Mouse (Mus musculus) c-Kit-positive CD71-negative TER-119-negative erythroid progenitor cells, embryonic 14.5 days (primary cell): ENCODE results near the gene Casz1.

ENCODE experiments used
- DNase-seq: peaks from one replicate; pipeline ENCODE4 v3.0.0-alpha.2; 2013; ENCODE audit warnings: low read depth

The Casz1 gene

DNA sequence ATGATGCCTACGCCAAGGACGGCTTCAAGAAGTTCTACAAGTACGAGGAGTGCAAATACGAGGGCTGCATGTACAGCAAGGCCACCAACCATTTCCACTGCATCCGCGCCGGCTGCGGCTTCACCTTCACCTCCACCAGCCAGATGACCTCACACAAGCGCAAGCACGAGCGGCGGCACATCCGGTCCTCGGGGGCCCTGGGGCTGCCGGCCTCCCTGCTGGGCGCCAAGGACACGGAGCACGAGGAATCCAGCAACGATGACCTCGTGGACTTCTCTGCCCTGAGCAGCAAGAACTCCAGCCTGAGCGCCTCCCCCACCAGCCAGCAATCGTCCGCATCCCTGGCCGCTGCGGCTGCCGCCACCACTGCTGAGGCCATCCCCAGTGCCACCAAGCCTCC, 134.3 kb downstream of the Casz1 start:
- no peak for DNase-seq

DNA sequence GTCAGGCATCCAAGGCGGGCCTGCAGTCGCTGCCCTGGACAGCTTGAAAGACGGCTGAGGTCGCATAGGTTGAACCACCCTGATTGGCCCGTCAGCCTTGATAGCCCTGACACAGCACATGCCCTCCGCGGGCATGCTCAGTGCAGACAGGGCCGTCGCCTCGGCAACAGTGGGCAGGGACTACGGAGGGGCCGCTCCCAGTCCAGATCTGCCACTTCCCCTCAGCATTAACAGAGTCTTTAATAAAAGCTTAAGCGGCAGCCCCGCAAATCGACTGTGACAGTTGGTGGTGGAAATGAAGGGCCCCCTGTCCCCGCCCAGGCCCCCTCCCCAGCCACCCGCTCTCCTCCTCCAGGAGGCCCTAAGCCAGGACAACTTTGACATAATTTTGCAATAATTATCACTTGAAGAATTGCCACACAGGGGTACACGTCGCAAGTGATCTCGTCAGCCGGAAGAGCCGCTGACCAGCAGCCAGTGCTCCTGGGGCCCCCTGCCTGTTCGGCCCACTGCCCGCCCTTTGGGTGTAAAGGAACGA, 136.5 kb downstream of the Casz1 start:
- DNase-seq = peak; percentile 59

DNA sequence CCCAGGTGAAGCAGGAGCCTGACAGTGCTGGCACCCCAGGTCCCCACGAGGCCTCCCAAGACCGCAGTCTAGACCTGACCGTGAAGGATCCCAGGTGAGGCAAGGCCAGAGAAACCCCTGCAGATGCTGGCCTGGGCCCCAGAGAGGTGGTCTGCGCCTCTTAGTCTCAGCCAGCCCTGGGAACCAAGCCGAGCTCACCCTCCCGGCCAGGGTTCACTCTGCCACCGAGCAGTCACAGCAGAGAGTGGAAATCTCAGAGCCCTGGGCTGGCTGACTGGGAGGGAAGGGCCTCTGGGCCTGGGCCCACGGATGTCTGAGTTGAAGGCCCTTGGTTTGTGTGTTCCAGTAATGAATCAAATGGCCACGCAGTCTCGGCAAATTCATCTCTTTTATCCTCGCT, 137.1 kb downstream of the Casz1 start:
- DNase-seq = no peak

DNA sequence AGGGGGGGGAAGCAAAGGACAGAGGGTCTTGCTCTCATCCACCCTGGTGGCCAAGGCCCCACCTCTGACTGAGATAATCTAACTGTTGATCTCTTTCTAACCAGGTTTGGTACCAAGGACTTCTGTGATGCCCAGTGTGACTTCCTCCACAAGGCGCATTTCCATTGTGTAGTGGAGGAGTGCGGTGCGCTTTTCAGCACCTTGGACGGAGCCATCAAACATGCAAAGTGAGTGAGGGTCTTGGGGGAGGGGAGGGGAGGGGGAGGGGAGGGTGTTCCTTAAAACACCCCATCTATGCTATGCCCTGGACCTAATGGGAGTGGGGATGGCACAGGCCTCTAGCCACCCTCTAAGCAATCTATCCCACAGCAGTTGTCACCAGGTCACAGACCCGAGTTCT, 138.9 kb downstream of the Casz1 start:
- DNase-seq = no peak

DNA sequence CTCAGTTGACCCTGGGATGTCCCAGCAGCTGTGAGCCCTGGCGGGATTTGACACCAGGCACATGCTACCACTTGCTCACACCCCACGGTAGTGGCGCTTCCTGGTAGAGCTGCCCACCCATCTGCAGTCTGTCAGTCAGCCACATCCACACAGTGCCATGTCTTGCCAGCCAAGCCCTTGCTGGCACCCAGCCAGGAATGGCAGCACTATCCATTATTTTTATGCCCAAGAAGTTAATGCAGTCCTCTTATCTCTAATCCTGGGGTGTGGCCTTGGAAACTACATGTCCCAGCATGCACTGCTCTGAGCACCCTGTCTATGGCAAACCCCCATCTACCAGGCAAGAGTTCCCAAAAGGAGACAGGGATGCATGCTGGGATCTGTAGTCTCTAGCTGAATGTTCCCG, 141.2 kb downstream of the Casz1 start:
- no peak for DNase-seq

DNA sequence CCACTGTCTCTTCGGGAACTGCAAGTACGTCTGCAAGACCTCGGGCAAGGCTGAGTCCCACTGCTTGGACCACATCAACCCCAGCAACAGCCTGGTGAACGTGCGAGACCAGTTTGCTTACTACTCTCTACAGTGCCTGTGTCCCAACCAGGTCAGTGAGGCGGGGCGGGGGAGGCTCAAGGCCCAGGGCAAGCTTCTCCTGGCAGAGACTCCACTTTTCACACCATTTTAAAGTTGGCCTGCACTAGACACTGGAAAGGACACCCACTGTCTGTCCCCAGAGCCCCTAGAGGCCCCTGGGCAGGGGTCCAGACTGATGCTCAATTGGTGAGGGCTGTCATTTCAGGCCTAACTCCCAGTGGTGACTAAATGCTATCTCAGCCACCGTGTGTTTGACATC, 141.8 kb downstream of the Casz1 start:
- DNase-seq = no peak

DNA sequence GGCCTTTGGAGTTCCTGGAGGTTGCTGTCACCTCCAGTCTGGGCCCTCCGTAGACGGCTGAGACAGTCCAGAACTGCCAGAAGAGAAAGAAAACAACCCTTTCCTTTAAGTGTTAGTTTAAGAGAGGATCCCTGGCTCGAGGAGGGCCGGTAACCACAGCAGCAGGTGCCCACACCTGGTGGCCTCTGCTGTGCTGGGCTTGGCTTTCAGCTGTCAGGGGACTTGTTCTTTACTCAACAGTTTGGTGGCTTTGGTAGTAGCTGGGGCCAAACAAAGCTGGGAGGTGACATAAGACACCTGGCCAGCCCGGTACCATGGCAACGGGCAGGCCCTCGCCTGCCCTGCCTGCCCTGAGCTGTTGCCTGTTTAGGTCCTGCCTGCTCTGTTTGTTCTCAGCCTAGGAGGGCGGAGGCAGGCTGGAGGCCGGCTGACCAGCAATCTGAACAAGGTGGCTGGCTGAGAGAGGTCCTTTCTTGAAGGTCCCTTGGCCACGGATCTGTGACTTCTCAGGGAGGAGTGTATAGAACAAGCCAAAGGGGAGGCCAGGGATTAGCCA, 143.7 kb downstream of the Casz1 start:
- DNase-seq = no peak

DNA sequence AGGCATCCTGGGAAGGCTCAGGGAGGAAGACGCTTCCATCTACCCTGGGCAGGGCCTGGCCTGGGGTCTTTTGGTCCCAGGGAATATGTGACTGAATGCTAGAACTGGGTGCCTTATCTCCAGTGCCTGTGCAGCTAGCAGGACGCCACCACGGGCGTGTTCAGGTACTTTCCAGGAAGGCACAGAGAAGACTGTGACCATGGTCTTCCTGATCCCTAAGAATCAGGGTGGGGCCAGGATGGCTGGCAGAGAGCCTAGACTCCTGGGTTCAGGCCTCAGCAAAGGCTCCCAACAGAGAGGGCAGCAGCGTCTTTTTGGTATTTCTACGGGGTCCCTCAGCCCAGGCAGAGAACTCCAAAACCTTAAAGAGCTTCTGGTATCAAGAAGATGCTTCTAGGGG, 146.3 kb downstream of the Casz1 start:
- DNase-seq = no peak

DNA sequence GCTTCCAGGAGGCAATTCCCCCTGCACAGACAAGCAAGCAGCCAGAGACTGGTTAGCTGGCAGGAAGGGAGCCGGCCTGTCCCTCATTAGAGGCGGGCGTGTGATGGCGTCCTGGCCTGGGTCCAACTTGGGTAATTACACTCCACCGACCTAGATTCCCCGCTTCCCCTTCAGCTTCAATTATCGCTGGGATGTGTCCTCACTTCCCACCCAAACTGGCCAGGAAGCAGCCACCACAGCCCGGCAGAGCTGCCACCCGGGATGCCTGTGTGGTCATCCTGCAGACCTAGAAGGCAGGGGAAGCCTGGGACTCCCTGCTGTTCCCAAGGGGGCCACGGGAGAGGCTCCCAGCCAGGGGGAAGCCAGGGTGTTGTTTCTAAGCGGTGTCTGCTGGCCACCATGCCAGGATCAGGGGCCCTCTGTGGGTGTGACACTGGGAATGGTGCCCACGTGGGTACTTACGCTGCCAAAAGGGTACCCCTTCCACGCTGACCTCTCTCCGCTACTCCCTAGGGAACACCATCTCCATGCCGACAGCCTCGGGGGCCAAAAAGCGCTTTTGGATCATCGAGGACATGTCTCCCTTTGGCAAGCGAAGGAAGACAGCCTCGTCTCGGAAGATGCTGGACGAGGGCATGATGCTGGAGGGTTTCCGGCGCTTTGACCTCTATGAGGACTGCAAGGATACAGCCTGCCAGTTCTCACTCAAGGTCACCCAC, 146.9 kb downstream of the Casz1 start:
- no peak for DNase-seq

DNA sequence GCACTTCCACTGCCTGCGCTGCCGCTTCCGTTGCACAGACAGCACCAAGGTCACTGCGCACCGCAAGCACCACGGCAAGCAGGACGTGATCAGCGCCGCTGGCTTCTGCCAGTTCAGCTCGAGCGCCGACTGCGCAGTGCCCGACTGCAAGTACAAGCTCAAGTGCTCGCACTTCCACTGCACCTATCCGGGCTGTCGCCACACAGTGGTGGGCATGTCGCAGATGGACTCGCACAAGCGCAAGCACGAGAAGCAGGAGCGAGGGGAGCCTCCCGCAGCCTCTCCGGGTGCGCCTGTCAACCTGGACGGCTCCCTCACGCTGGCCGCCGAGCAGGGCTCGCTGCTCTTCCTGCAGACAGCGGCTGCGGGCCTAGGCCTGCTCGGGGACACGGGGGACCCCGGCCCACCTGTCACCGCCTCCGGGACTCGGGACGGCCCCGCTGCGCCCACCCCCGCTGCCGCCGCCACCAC, 147.6 kb downstream of the Casz1 start:
- DNase-seq = no peak

DNA sequence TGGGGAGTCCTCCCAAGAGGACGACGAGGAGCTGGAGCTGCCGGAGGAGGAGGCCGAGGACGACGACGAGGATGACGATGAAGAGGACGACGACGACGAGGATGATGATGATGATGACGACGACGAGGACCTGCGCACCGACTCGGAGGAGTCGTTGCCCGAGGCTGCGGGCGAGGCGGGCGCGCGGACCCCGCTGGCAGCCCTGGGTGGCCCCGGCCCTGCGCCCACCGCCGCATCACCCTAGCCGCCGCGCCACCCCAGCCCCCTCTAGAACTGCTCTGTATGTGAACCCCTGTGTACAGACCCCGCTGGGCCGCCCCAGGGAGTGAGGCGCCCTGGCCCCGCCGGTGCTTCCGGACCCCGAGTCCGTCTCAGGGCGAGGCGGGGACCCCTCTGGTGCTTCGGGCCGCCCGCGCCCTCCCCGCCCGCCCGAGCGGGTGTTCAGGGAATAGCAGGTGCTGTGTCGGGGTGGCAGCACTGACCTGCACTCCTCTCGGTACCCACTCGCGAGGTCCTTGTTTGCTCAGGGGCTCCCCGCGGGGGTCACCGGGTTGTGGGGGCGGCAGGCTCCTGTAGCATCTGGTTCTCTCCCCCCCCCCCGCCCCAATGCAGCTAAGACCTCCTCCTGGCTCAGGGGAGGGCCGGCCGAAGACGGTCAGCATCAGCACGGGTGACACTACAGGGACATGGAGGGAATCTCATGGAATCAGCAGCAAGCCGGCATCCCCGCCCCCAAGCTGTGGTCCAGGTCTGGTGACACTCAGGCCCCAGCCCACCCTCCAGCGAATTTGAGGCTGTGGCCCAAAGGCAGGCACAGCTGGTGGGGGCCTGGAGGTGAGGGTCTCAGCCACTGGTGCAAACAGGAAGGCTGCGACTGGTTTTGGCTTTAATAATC, 148.3 kb downstream of the Casz1 start:
- no peak for DNase-seq

DNA sequence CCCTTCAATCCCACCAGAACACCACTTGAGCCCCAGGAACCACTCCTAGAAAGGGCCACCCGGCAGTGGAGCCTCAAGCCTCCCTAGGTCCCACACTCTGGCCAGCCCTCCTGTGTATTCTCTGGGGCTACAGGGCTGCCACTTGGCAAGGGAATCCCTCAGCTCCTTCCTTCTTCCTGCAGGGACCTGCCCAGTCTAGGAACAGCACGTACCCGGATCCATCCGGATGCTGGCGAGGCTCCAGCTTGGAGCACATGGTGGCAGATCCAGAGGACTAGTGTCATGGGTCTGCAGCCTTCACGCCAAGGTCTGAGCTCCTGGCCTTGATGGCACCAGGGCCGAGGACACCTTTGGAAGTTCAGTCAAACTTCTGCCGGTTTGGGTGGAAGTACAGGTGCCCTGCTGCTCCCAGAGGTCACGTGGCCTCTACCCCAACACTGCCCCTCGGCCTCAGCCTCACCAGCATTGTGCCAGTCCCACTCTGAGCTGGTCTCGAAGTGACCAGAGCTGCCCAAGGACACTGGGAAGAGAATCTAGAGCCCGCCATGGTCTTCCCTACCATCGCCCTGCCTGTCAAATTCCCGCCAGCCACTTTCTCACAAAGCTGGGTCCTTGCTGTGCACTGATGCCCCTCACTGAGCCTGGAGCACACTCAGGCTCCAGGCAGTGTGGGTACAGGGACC, 151.0 kb downstream of the Casz1 start:
- DNase-seq = no peak

DNA sequence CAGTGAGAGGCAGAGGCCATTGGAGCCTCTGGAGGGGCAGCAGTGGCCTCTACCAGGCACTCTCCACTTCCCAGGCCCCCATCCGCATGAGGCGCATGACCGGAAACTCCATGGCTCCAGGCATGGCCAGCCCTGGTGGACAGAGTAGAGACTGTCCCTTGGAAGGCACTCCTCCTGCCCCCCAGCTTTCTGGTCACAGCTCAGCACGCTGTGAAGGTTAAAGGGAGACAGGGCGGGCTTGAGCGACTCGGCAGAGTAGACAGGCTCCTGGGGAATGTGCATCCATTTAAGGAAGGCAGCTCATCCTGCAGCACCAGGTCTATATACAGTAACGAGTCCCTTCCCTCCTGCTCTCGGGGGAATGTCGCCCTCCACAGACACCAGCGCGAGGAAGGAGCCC, 155.8 kb downstream of the Casz1 start:
- DNase-seq = no peak

DNA sequence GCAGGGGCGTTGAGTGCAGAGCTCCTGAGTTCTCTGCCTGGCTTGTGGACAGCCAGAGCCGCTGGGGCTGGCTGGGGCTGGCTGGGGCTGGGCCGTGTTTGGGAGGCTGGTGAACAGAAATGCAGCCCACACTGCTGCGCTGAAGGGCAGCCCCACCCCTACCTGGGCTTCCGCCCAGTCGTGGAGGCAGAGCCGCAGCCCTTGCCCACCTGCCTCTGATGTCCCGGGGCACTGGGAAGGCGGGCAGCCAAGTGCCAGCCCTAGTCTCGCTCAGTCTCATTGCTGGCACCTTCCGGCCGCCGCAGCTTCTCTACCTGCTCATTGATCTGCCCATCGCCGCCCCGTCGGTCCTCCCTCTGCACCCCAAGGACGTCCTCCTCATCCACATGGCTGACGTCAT, 156.9 kb downstream of the Casz1 start:
- DNase-seq = no peak

DNA sequence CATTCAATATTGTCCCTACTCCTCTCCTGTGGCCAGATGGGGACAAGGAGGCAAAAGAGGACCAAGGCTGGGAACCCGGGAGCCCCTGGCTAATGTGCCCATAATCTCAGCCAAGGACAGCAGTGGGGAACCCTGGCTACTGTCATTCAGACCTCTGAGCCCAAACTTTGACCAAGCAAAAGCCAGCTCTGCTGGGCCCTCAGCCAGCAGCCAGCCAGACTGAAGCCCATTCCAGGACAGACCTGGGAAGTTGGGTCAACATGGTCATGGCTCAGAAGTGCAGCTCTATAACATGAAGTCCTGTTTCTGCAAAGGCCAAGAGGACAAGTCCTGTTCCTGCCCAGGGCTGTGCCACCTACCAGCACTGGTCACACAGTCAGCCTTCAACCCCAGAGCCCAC, 157.9 kb downstream of the Casz1 start:
- DNase-seq = no peak

DNA sequence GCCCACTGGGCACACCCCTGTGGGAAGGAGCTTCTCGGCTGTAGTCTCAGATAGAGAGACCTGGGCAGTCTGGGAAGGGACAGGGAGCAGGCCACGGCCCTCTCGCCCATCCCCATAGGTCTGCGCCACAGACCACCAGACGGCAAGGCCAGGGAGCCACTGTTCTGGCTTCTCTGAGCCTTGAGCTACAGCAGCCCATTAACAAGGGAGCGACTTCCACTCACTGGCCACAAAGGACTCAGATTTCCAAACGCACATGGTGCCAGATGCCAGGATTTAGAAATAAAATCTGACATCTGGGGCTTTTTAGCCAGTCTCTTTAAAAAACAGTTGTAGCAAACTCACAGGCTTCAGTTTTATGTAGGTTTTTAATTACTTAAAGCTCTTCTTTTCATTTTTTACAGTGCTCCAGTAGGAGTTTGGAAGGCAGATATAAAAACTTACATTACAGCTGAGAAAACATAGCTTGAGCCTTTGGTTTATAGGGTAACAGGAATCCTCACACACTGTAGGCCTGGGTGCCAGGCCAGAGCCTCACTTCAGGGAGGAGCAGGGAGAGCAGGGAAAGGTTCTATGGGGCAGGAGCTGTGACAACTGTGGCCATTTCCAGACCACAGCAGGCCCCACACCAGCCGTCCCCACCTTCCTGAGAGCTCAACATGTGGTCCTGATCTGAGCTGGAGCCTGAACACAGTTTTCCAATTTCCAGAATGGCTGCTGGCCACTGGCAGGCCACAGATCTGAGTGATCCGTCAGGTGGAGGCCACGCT, 160.5 kb downstream of the Casz1 start:
- no peak for DNase-seq

DNA sequence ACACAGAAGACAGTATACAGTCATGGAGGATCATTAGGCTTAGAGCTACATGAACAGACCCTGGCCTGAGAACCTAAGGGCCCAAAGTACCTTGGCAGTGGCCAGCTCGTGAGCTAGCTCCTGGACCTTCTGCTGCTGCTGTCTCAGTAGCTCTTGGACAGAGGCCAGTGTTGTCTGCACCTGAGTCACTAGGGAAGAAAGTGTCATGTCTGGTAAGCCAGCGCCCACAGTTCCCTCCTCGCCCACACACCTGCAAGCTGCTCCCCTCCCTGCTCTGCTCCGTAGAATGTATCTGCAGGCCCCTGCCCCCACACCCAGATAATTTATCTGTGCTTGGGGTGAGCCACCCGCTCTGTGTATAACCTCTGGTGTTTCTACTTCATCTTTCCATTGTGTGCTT, 161.9 kb downstream of the Casz1 start:
- no peak for DNase-seq

DNA sequence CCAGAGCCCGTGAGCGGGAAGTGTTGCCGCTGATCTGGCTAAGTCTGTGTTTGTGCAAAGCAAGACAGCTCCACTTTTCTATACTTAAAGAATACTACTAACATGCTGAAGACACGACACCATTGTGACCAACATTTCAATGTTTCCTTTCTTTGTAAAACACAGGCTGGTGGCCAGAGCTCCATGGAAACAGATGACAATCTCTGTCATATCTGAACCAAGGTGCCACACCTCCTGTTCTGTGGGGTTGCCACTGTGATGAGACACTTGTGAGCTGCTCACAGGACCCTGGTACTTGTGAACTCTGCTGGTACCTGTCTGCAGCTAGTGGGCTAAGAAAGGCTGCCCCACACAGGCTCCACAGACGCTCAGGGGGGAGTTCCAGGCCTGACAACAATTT, 164.6 kb downstream of the Casz1 start:
- no peak for DNase-seq

DNA sequence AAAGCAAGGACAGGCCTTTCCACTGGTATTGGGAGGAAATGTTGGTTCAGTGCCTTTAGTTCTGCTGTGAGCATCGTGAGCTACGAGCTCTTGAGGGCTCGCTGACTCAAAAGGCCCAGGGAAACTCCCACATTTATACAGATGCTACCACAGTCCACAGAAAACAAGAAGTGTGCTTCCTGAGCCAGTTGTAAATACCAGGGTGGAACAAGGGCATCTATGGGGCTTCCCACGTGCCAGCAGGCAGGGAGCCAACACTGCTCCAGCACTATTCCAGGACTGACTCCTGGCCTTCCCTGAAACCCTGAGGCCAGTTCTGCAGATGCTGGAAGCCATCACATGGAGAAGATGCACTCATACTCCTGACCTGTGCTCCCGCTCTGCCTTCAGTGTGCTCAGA, 165.4 kb downstream of the Casz1 start:
- DNase-seq = no peak

DNA sequence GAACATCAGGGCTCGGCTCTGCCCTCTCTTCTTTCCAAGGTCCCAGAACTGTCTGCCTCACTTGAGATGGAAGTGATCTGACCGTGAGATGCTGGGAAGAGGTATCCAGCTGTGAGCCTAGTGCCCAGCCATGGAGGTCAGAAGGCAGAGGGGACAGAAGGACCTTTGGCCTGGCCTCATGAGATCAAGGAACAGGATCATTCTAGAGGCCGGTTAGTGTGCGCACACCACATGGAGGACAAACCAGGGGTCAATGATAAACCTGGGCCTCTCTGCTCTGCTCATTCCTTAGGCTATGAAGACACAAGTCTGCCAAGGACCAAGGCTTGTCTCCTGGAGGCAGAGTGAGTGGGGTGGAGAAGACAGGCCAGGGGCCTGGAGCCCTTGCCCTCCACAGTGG, 166.5 kb downstream of the Casz1 start:
- DNase-seq = no peak

DNA sequence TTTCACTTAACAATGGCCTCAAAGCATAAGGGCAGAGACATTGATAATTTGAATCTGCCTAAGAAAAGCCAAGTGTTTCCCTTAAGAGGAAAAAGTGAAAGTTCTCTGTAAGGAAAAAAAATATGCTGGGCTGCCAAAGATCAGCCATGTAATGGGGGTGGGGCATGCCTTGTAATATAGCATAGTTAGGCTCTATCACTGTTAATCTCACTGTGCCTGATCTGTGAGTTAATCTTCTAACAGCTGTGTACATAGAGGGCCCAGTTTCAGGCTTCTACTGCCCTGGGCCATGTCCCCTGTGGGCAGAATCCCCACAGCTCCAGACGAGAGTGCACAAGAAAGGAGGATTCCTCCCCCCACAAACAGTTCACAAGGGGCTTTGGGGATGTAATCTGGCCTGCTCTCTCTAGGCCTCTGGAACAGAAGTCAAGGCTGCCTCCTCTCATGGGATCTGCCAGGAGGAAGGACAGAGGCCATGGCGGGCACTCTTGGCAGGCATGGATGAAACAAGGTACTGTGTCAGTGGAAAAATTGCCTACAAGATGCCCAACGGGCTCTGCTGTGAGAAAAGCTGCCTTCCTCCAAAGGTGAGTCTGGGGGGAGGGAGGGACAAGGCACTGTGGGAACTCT, 167.5 kb downstream of the Casz1 start:
- DNase-seq = no peak
